Mouse (Mus musculus) urinary bladder, postnatal 4 days (tissue): ENCODE results near the gene Stn1.
"Not testable (repeated sequence)": the region's sequence is repeated elsewhere in the genome, so short reads cannot be mapped to it uniquely, and the experiment has no call there.

Experiments used
- DNase-seq, 2 experiments: peaks; one replicate each; pipeline ENCODE4 v3.0.0; 2021 to 2022; ENCODE audit warnings: low spot score in 2 of 2

The Stn1 gene

DNA sequence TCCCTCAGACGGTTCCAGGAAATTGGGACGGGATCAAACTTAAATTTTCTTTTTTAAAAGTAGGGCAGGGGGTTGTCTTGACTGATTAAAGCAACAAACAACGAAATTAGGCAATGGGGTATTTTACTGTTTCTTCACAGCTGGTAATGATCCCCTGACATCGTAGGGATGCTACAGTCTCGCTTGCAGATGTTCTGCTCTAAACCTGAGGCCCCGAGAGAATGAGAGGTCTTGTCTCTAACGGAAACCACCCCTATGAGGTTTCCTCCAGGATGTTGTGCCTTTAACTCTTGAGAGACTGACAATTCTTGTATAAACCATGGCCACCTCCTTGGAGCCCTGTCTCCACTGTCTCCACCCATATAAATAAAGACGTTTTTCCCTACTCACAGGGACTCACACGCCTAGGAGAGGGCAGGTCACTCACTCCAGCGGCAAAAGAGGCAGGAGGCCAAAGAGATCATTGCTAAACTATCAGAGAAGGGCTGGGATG is at the start of gene Stn1:
Stn1 (minus strand) TSS at position 208 of the 493 bp plus-strand sequence.
- no peak for DNase-seq

DNA sequence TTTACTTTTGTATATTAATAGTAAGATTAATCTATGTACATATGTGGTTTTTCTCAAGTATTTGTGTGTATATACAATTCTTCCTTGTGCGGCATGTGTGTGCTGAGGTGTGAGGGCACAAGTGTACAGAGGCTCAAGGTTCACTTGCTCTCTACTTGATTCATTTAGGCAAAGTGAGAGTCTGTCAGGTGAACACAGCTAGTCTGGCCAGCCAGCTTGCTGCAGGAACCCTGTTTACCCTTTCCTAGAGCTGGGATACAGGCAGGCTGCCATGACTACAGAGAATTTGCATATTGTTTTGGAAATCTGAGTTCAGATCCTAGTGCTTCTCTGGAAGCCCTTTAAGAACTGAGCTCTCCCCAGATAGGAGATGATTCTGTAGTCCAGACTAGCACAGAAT is 49.7 kb upstream of the Stn1 start:
- DNase-seq, result no peak

DNA sequence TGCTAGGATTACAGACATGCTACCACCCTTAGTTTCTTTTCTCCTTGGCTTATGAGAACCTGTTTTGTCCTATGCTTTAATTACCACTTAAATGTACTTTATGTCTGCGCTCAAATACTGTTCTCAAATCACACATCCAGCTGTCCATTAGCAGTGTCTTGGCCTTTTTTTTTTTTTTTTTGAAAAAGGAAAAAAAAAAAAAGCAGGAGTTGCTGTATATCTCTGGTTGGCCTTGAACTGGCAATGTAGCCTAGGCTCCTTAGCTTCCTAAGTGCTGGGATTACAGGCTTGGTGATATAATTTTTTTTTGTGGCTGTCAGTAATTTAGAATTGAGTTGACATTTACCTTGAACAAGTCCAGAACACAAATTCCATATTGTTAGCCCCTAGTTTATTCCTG is 48.5 kb upstream of the Stn1 start:
- DNase-seq, result no peak

DNA sequence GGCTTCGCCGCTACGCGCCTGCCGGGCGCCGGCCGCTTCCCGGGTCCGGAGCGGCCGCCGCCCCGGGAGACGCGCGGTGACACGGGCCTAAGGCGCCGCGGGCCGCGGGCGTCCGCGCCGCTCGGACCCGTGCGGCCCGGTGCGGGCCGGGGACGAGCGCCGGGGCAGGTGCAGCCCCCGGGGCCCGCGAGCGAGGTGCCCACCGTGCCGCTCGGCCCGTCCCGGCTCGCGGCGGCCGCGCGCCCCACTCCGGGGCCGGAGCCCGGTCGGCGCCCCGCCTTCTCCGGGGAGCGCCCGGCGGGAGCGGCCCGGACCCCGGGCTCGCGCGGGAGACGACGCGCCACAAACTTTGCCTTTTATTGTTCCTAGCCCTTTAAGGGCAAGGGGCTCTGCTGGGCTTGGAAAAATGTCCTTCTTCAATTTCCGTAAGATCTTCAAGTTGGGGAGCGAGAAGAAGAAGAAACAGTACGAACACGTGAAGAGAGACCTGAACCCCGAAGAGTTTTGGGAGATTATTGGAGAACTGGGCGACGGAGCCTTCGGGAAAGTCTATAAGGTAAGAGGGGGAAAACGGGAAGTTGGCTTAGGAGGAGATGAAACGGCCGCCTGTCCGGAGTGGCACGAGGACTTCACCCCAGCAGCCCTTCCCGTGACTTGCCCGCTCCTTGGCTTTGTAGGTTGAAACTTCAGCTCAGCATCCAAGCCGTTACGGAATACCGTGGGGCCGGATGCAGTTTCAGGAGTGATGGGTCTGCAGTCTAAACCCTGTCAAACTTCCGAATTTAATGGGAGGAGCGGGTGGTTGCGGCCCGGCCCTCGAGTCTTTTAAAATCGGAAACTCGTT is 42.7 kb upstream of the Stn1 start:
- peak in 1 of 2 experiments; percentile 20 for DNase-seq

DNA sequence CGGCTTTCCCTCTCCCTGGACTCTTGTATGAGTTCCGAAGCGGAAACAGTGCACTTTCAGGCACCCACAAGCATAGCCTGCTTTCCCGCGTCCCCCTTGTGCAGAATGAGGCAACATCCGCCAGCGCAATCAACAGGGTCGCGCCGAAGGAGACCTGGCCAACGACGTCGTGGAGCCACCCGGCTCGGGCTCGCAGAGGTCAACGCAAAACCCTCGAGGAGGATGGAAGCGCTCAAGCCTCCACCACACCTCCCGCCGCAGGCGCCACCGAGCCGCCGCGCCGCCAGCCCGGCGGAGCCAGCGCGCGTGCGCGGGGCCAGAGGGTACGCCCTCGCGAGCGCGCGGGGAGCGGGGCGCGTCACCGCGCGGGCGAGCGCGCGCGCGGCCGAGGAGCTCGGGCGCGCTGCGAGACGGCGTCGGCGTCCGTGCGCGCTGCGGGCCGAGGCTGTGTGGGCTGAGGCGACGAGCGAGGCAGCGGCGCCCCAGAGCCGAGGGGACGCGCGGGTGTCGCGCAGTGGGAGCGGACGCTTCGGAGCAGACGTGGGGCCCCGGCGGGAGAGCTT is 42.0 kb upstream of the Stn1 start, which contains the start of gene Slk:
Slk (plus strand) TSS at position 454 of the 563 bp plus-strand sequence.
- peak; percentile 79 to 81 for DNase-seq

DNA sequence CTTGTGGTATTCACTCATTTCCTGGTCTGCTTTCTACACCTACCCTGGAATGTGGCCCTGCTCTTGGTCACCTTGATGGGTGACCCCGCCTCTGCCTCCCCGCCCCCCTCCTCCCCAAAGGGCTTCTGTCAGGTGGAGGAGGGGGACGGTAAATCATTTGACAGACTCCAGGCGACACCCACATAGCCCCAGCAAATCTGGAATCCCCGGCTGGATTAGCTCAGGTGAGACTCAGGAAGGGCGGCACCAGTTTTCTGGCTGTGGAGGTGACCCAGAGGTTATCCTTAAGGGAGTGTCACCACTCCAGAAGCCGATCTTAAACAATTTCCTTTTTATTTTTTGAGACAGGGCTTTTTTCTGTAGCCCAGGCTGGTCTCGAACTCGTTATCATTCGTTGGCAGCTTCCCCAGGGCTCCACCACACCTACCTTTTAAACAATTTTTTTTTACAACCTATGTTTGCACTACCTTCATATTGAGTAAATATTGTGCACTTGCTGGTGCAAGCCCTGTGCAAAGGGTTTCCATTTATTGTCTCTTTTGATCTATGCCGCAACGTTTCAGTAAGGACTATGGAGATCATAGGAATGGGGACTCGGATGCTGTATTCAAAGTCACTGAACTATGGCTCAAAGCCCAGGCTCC is 41.4 kb upstream of the Stn1 start:
- no peak for DNase-seq

DNA sequence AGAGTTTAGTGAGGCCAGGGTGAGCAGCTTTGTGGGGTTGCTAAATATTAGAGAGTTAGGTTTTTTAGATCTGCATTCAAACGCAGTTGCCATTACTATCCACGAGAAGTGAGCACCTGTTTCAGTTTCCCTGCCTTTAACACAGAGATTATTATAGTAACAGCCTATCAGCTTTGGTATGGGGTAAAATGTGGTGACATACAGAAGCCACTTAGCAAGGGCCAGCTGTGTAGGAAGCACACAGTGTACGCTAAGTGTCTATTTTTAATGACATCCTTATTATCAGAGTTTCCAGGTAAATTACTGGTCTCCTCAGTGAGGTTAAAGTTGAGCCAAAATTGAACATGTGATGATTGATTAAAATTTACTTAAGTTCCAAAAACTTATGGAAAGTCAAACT is 36.4 kb upstream of the Stn1 start:
- no peak for DNase-seq

DNA sequence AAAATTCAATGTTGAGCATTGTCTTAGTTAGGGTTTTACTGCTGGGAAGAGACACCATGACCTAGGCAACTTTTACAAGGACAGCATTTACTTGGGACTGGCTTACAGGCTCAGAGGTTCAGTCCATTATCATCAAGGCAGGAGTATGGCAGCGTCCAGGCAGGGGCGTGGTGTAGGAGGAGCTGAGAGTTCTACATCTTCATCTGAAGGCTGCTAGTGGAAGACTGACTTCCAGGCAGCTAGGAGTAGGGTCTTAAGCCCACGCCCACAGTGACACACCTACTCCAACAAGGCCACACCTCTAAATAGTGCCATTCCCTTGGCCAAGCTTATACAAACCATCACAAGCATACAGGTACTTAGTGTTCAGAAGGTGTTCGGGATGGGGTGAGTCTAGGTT is 34.7 kb upstream of the Stn1 start:
- DNase-seq, result not testable (repeated sequence)

DNA sequence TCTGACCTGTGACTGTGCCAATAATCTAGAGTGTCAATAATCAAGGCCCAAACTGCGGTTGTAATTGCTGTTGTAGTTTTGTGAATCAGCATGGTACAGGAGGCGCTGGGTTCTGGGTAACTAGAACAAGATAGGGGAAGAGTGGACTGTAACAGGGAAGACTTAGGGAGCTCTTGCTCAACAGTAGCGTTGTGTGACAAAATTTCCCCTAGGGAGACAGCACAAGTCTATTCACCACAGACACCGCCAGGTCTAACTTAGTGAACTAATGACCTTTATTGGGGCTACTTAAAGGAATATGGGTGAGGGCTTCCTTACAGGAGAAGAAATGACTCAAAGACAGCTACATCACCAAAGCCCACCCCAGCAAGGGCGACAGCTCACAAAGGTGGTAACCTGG is 32.7 kb upstream of the Stn1 start:
- DNase-seq, result no peak

DNA sequence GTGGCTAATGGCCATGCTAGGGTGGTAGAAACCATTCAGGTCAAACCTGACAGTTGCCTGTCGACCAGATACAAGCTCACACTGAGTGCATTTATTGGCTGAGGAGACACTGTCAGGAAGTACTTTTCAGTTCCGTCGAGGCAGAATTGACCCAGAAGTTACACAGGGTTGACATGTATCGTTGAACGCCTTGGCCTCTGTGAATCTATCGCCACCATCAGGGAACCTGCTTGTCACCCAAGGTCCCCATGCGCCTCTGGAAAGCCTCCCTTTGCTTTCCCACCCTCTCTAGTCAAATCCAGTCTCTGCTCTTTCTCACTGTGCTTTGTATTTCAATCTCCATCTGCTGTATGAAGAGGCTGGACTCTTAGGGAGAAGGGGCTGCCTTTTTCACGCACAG is 28.7 kb upstream of the Stn1 start:
- DNase-seq, result peak in 1 of 2 experiments; percentile 45

DNA sequence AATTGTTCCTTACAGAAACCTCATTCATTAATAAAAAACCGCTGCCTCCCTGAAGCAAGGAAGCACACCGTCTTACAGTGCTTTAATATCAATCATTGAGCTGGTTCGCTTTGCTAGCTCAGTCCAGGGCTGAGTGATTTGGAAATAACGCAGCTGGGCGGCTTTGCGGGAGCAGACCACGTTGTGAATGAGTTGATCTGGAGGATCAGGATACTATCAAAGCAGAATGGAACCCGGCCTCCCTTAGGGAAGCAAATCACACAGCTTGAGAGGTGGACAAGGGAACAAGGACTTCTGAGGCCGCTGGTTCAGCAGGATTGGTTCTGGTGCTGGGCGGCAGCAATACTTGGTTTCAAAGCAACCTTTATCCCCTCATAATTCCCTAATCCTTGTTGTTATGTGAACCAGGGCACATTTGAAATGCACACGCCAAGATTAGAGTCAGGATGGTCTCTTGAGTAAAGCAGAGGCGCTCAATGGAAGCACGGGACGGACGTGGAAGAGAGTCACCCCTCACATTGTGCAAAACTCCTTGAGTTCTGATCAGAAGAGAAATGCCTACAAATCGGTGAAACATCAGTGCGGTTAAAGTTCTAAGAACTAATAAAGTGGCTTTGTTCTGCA is 27.8 kb upstream of the Stn1 start:
- DNase-seq, result peak in 1 of 2 experiments; percentile 34

DNA sequence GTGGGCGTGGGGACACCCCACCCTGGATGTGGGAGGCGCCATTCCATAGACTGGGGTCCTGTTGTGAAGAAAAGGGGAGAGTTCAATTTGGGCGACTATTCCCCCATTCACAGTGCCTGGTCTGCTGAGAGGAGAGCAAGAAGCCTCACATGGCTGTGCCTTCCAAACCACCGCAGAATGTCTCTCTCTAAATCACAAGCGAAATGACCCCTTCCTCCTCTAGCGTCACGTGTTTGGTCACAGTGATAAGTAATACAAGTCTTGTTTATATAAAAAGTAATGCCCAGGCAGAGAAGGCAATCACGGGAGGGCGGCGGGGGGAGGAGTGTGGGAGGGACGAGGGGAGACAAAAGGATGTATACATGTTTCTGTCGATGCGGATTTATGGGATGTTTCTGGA is 26.4 kb upstream of the Stn1 start:
- DNase-seq, result no peak

DNA sequence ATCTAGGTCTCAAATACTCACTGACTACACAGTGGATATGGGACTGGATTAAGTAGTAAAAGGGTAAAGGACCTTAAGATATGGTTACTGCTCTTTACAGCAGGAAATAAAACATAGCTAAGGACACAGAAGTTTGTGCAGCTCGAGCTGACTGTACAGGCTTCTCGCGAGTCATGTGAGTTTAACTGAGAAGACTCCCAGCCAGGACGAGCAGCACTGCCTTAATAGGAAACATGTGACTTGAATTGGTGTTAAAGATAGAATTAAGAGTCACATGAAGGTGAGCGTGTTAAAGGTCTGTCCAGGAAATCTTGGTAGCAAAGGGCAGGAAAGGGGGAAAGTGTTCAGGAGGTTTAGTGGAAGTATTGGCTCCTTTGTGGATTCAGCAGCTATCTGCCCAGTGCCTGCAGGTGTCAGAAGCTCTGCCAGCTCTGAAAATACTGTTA is 24.7 kb upstream of the Stn1 start:
- no peak for DNase-seq

DNA sequence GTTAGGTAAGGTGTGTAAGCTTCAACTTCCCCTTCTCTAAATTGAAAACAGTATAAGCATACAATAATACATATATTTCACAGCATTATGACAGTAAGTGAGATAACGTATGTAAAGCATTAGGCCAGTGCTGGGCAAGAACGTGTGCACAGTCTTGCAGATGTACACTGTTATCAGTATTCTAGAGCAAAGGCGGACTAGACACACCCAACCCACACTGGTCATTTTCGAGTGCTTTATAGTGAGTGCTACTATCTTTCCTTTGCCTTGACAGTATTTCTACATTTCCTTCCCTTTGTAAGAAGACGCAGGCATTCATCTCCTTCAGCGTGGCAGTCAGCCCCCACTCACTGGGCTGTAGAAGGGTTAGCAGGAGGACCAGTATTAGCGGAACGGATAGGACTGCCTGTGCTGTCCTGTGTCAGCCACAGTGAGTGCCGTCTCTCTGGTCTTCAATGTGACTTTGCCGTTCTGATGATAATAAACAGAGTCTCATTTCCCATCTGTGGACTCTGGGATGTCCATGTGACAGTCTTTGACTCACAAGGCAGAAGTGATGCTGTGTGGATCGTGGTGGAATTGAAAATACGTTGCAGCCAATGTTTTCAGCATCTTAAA is 23.3 kb upstream of the Stn1 start:
- DNase-seq, result peak in 1 of 2 experiments; percentile 13

DNA sequence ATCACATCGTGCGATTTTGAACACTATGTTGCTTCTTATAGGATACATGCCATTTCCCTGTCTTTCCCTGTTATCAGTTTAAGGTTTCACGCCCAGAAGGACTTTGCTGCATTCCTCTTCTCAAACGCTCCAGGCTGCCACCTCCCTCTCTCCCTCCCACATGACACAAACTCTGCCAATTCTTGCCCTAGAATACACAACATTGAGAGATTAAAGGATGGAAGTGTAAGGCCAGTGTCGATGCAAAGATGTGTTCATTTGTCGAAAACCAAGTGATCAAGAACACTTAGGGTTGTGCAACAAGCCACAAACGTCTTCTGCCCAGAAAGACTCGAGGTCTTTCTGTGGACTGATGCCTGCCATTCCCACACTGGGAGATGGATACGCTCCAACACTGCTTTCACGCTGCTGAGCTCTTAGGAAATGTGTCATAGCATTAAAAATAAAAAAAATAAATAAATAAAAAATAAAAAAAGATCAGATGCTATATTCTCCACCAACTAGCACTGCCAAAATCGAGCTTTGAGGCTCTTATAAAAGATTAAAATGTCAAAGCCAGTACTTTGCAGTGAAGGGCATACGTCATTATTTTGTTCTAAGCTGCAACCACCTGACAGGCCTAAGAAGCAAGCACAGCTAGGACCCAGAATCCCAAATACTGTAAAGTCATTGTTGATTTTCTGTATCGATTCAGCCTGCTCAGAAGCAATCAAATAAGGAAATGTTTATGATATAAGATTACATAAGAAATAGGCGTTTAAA is 22.6 kb upstream of the Stn1 start:
- peak in 1 of 2 experiments; percentile 25 for DNase-seq

DNA sequence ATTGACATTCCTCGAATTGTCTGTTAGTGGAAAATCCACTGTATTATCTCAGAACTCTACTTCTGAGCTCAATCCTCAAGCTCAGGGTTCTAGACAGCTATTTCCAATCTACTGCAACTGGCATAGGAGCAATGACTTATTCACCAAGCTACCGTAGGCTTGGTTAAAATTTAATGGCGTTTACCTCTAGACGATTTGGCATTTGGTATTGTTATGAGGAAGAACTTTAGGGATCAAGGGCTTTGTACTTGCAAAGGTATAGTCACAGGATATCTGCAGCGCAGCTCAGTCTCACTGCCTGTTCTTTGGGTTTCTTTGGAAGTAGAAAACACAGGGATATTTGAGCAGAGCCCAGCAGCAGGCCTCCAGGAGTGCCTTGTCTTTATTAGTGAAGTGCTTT is 21.8 kb upstream of the Stn1 start:
- DNase-seq, result peak in 1 of 2 experiments; percentile 9

DNA sequence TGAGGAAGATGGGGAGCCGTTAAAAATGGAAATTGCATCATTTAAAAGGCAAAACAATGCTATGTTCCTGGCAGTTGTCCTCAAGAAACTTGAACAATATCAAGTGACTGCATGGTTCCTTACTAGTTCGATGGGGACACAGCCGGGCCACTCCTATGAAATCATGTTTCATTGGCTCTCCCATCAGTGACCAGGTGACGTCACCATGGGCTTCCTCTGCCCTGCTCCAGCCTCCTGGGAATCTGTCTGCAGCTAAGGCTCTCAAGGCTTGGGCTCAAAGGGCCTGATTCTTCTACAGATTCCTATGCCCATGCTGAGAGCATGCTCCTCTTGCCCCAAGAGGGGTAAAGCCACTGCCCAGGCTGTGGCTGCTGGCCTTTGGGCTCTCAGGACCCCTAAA is 12.3 kb upstream of the Stn1 start:
- DNase-seq, result no peak

DNA sequence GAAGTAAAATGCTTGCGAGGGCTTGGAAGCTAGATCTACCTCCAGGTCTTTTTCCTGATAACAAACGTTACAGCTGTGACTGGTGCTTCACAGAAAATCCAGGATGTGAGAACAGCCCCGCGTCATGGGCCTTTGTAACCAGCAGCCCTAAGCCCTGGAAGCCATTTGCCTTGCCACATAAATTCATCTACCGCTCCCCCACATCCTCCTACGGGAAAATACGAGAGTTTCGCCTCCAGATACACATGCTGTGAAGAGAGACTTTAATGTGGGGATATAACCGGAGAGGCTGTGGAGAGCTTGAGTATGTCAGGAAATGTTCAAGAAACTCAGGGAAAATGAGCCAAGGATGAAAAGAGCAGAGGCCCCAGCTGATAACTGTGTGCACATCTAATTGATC is 11.9 kb upstream of the Stn1 start:
- DNase-seq, result no peak

DNA sequence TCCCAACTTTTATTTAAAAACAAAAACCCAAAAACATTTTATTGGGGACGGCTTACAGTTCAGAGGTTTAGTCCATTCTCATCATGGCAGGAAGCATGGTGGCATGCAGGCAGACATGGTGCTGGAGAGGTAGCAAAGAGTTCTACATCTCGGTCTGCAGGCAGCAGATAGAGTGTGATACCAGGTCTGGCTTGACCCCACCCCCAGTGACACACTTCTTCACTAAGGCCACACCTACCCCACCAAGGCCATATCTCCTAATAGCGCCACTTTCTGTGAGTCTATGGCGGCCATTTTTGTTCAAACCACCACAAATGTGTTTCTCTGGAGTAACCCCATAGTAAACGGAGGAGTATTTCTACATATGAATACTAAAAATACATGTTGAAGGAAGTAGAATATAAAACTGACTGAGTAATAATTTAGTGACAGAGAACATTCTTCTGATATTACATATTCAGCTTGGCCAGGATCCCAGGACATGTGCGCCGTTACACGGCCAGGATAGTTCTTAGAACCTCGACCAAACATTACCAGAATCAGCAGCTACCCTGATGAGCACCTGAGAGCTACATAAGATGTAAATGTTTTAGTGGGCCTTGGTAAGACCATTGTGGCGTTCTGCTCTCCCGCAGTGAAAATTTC is 11.2 kb upstream of the Stn1 start:
- no peak for DNase-seq

DNA sequence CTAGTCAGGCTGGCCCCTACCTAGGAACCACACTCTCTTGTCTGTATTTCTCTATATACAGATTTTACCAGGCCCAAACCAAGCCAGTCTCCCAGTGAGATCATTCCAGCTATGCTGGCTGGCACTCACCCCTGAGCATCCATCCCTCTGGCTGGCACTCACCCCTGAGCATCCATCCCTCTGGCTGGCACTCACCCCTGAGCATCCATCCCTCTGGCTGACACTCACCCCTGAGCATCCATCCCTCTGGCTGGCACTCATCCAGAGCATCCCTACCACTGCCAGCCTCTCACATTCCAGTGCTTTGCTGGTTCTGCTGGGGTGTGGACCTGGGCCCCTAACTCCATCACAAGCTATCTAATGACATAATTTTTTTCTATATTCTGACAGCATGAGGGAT is 8.2 kb upstream of the Stn1 start:
- DNase-seq, result no peak
